ENCODE assay signal across 9 mouse cellular contexts in the genomic region with DNA sequence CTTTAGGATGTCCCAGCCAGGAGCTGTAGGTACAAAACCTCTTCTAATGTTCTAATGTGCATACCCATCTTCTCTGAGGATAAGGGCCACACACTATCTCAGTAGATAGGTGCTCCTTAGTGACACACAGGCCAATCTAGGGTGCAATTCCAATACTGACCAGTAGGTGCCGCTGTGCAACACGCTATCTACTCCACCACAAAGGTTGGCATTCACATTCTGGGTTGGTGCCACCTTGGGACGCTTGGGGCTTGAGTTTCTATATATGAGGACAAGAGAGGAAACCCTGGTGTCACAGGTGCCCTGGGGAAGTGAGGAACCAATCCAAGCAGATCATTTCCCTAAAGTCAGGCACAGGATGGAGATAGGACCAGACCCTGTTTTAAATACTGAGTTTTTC. TPM values are rescaled to one million over a fixed set of nuclear protein-coding genes. Genes with fewer than 3 reads are reported as not detected.
DNase-seq lines count a peak whose midpoint lies in the region; ATAC-seq and TF ChIP-seq lines count a peak whose summit lies in the region.
"Had no signal": no experiment of that assay in that cellular context is flagged by ENCODE, and none has a peak within 500 bp of the region (broad histone marks: within the 10 kb centered on the region; RNA-seq: fewer than 3 reads in every experiment).

No protein-coding gene starts in this region.

- DNase-seq in embryonic facial prominence, embryonic 14.5 days (ENCODE audit: low spot score) = peak; percentile 86
- peak; percentile 76 for DNase-seq in heart, adult 8-10 months (ENCODE audit: low spot score)
- peak; percentile 70 for DNase-seq in large intestine, adult 2 months (ENCODE audit: low read depth, low spot score)
- DNase-seq in lung, postnatal 0 days (ENCODE audit: low spot score) = peak; percentile 76
- DNase-seq in ovary, postnatal 36 days (ENCODE audit: low spot score) = peak; percentile 78
- DNase-seq in thymus, postnatal 14 days = peak; percentile 84

- TF ChIP-seq POLR2A in bone marrow, adult 2 months (IDR thresholded peaks at IDR 0.05; ENCODE audit: borderline replicate concordance, control insufficient read depth, low read depth, low read length) = no peak

- 0% methylated on average over 3 of the region's 3 CpGs for WGBS in bone marrow, adult 2 months
- WGBS in embryonic facial prominence, embryonic 14.5 days = 4% methylated on average over 3 of the region's 3 CpGs
- WGBS in large intestine, adult 2 months = under 1% methylated on average over 3 of the region's 3 CpGs
- 5% methylated on average over 3 of the region's 3 CpGs for WGBS in lung, postnatal 0 days

- H3K27me3 ChIP-seq in E14TG2a.4 (ENCODE audit: insufficient read depth, low read length) = no peaks in the 10 kb centered on the region
- H3K27me3 ChIP-seq in embryonic facial prominence, embryonic 14.5 days (replicated peaks; ENCODE audit: control insufficient read depth, insufficient read depth, low read length) = no peaks in the 10 kb centered on the region
- no peaks in the 10 kb centered on the region for H3K27me3 ChIP-seq in lung, postnatal 0 days (replicated peaks; ENCODE audit: insufficient read depth, low read length)
- H3K27me3 ChIP-seq: limb, embryonic 12.5 days had no signal

- TF ChIP-seq CTCF in E14TG2a.4 (conservative IDR thresholded peaks at IDR 0.05; ENCODE audit: low read length) = peak; percentile 95
- peak; percentile 94 for TF ChIP-seq CTCF in bone marrow, adult 2 months (IDR thresholded peaks at IDR 0.05; ENCODE audit: control insufficient read depth, insufficient read depth, low read length)
- peak; percentile 100 for TF ChIP-seq CTCF in lung, postnatal 0 days (IDR thresholded peaks at IDR 0.05)

- H3K27ac ChIP-seq in bone marrow, adult 2 months (ENCODE audit: control insufficient read depth, insufficient read depth, low read depth, low read length, poor library complexity) = no peak overlapping the region
- no peak overlapping the region for H3K27ac ChIP-seq in embryonic facial prominence, embryonic 14.5 days (replicated peaks; ENCODE audit: low read depth, low read length)
- H3K27ac ChIP-seq in lung, postnatal 0 days (ENCODE audit: low read length) = no peak overlapping the region
- H3K27ac ChIP-seq: limb, embryonic 12.5 days had no signal

- TF ChIP-seq EP300 in lung, postnatal 0 days (IDR thresholded peaks at IDR 0.05) = no peak

- no peak overlapping the region for H3K9ac ChIP-seq in embryonic facial prominence, embryonic 14.5 days (ENCODE audit: low read depth, low read length)
- H3K9ac ChIP-seq in lung, postnatal 0 days (replicated peaks; ENCODE audit: low read depth) = no peak overlapping the region
- H3K9ac ChIP-seq: limb, embryonic 12.5 days had no signal

- H3K4me2 ChIP-seq in embryonic facial prominence, embryonic 14.5 days (ENCODE audit: low read depth, low read length) = no peak overlapping the region
- no peak overlapping the region for H3K4me2 ChIP-seq in lung, postnatal 0 days (replicated peaks; ENCODE audit: low read depth, low read length)
- H3K4me2 ChIP-seq: limb, embryonic 12.5 days had no signal

- peak; percentile 68 for ATAC-seq in embryonic facial prominence, embryonic 14.5 days (ENCODE audit: low read depth)
- ATAC-seq in lung, postnatal 0 days = no peak

- no peaks in the 10 kb centered on the region for H3K9me3 ChIP-seq in E14TG2a.4 (ENCODE audit: low read length)
- no peaks in the 10 kb centered on the region for H3K9me3 ChIP-seq in embryonic facial prominence, embryonic 14.5 days (ENCODE audit: control insufficient read depth, low read length)
- no peaks in the 10 kb centered on the region for H3K9me3 ChIP-seq in lung, postnatal 0 days (ENCODE audit: low read length)
- H3K9me3 ChIP-seq: limb, embryonic 12.5 days had no signal

- peaks cover 43% of the 10 kb centered on the region for H3K4me1 ChIP-seq in E14TG2a.4 (replicated peaks; ENCODE audit: low read depth, low read length)
- no peaks in the 10 kb centered on the region for H3K4me1 ChIP-seq in bone marrow, adult 2 months (ENCODE audit: control insufficient read depth, insufficient read depth, low read length)
- no peaks in the 10 kb centered on the region for H3K4me1 ChIP-seq in embryonic facial prominence, embryonic 14.5 days (ENCODE audit: control insufficient read depth, insufficient read depth, low read length)
- no peaks in the 10 kb centered on the region for H3K4me1 ChIP-seq in lung, postnatal 0 days (ENCODE audit: insufficient read depth, low read depth, low read length)

- H3K4me3 ChIP-seq in E14TG2a.4 (replicated peaks; ENCODE audit: low read length) = no peak overlapping the region
- H3K4me3 ChIP-seq in bone marrow, adult 2 months (replicated peaks; ENCODE audit: control insufficient read depth, low read depth, low read length) = no peak overlapping the region
- H3K4me3 ChIP-seq in embryonic facial prominence, embryonic 14.5 days (ENCODE audit: low read depth, low read length) = no peak overlapping the region
- no peak overlapping the region for H3K4me3 ChIP-seq in lung, postnatal 0 days (ENCODE audit: low read depth, low read length)
- H3K4me3 ChIP-seq: limb, embryonic 12.5 days had no signal

- H3K36me3 ChIP-seq in E14TG2a.4 (ENCODE audit: insufficient read depth, low read length) = no peaks in the 10 kb centered on the region
- peaks cover 15% of the 10 kb centered on the region for H3K36me3 ChIP-seq in embryonic facial prominence, embryonic 14.5 days (ENCODE audit: control insufficient read depth, insufficient read depth, low read length)
- H3K36me3 ChIP-seq in lung, postnatal 0 days (ENCODE audit: insufficient read depth, low read length) = no peaks in the 10 kb centered on the region

RNA-seq across cellular contexts. Expression of gene Lactbl1, which starts 56.1 kb away (rescaled TPM):
- not detected in 2 replicates for polyA plus RNA-seq in bone marrow, adult 2 months (2011; ENCODE audit: insufficient read depth, insufficient read length, low replicate concordance, missing spikeins)
- polyA plus RNA-seq in embryonic facial prominence, embryonic 14.5 days (2014; fragmentation: Nextera tagmentation; extraction: Ambion mirVana) = not detected in 2 replicates
- under 1 TPM in 1 of 4 experiments, not detected in 3; 0.09 TPM for total RNA-seq in heart, adult 8-10 months (2022)
- 0.07 TPM in 1 of 2 replicates, not detected in the other for polyA plus RNA-seq in large intestine, adult 2 months (2012; rRNA removed)
- not detected in 2 replicates for polyA plus RNA-seq in lung, postnatal 0 days (2015; fragmentation: Nextera tagmentation; extraction: Ambion mirVana)
- polyA plus RNA-seq: limb, embryonic 12.5 days had no signal
